Mouse (Mus musculus) erythroblast, embryonic 14.5 days (primary cell): ENCODE measurements around the gene Nipbl.

Experiments used
- GATA1 ChIP-seq: IDR thresholded peaks from 2 replicates; pipeline ENCODE4 v1.6.1; 2012; ENCODE audit warnings: low read length, inconsistent platforms, mixed read lengths
- TAL1 ChIP-seq: IDR thresholded peaks from 3 replicates; pipeline ENCODE4 v1.6.1; 2012; ENCODE audit warnings: low read length, inconsistent platforms, mixed read lengths

DNA sequence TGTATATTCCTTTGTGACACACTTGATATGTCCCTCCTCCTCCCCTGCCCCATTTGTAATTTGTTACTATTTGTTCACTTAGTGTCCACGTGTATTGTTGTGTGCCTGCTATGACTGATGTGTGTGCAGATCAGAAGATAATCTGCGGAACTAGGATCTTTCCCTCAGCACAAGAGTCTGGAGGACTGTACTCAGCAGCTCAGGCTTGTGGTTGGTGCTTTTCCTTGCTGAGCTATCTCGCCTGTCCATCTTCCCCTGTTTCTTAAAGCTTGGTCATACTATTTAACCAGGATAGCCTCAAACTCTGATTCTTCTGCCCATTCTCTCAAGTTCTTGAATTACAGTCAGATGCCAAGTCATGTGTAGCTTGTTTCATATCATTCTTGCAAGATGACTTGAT lies 69.5 kb downstream of the Nipbl start:
- TF ChIP-seq TAL1, result no peak
- no peak for TF ChIP-seq GATA1
